Mouse (Mus musculus) hindlimb bud, embryonic 11.5 days (tissue): ENCODE measurements around the gene Mansc4.

ENCODE experiments used
- DNase-seq: peaks from one replicate; pipeline ENCODE4 v3.0.0-alpha.2; 2012; ENCODE audit warnings: low read depth, low spot score; ENCODE audit errors: extremely low spot score

The Mansc4 gene

GRCm38 (mm10) chr6:147085398-147086040 is 1.3 kb downstream of the Mansc4 start:
- DNase-seq = no peak

- no peak for DNase-seq
Observed at GRCm38 (mm10) chr6:147079919-147080318, 6.9 kb downstream of the Mansc4 start.

DNA sequence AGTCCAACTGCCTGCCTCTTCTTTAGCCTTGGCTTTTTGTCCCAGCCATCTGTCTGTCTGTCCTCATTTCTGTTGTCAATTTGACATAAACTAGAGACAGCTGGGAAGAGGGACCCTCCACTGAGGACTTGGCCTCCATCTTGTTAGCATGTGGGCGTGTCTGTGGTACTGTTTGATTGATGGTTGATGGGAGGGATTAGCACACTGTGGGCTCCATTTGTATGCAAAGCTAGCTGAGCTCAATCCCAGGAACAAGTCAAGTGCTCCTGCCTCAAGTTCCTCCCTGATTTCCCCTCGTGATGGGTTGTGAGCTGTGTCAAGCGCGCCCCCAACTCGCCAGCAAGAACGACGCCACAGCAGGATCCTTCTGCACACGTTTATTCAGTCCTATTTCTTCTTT is 10.0 kb downstream of the Mansc4 start:
- no peak for DNase-seq

DNA sequence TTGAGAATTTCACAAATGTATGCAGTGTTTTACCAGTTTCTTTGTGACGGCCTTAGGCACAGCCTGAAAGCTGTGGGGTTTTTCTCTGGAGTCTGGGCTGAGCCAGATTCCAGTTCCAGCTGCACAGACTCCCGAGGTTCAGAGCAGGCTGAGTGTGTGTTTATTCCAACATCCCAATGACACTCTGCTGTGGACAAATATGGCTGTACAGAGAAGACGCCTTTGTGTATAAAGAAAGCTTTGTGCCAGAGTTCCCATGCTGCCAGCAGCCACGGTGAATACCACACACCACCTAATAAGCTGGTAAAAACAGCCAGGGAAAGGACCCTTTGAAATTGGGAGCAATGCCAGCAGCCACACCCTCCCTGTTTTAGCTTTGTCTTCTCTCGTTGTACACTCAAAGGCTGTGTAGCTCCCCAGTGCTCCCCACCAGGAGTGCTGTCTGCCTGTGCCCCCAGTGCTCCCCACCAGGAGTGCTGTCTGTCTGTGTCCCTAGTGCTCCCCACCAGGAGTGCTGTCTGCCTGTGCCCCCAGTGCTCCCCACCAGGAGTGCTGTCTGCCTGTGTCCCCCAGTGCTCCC is 10.9 kb downstream of the Mansc4 start:
- DNase-seq = no peak

DNA sequence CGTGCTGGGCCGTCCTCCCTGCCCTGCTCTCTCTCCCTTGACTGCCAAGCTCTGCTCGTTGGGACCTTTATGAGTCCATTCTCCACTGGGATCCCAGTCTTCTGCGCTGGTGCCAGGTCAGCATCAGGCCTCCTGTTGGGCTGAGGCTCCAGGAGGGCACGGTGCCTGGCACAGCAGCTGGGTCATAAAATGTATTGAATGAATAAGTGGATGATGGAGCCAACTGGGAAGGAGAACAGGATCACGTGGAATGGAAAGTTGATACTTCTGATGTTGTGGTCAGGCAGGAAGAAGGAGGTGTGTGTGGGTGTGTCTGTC is 21.9 kb downstream of the Mansc4 start:
- DNase-seq = no peak

DNA sequence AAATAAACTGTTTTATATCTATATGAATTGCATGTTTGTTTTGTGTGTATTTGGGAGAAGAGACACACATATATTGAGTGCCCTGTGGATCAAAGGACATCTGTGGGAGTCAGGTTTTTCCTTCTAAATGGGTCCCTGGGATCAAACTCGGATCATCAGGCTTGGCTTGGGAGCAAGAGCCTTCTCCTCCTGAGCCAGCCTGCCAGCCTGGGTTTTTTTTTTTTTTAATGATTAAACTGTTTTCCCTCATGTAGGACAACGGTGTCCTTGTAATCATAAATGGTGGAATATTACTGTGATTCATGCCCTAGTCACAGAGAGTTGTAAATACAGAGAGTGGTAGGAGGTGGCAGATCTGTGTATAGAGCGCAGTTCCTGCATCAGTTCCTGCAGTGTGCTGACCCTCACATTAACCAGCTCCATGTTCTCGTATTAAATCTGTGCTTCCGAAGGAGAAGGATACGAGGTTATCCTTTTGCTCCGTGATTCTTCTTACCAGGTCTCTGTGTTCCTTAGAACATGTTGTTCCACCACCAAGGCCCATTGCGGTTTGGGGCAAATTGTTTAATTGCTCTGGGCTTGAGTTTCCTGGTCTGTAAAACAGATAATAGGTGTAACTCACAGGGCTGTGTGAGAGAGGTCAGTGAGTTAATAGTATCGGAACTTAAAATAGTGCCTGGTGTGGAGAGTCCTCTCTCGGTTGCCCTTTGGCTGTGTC is 22.4 kb downstream of the Mansc4 start:
- DNase-seq = no peak

GRCm38 (mm10) chr6:147062694-147063093 is 24.1 kb downstream of the Mansc4 start:
- DNase-seq = no peak

DNA sequence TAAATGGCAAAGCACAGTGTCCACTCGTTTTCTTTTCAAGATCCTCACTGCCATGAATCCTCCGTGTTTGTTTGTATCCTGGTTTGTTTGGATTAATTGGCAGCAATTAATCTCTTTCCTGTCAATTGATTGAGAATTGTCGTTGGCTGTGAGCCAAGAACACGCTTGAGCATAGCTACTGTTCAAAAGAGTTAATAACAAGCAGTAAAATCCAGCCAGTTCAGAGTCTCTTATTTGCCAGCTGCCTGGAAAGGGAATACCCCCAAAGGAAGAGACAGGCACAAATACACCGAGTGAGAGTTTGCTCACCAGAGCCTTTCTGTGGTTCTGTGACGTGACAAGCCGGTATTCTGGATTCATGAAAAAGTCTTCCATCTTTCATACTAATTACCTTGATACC is 24.8 kb downstream of the Mansc4 start:
- DNase-seq = no peak

DNA sequence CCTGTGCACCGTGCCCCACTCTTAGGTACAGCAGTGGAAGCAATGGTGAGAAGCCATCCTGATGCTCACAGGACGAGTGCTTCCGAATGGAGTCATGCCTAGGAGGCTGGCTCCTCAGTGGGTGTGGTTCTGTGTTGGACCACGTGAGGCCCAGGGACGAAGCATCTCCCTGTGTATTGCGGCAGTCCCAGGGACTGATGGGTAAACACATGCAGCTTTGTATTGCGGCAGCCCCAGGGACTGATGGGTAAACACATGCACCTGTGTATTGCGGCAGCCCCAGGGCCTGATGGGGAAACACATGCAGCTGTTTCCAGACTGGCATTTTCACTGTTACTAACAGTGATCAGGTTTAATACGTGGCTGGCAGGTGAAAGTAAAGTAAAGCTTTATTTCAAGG is 25.2 kb downstream of the Mansc4 start:
- no peak for DNase-seq

GRCm38 (mm10) chr6:147059326-147059725 is 27.5 kb downstream of the Mansc4 start:
- no peak for DNase-seq

DNA sequence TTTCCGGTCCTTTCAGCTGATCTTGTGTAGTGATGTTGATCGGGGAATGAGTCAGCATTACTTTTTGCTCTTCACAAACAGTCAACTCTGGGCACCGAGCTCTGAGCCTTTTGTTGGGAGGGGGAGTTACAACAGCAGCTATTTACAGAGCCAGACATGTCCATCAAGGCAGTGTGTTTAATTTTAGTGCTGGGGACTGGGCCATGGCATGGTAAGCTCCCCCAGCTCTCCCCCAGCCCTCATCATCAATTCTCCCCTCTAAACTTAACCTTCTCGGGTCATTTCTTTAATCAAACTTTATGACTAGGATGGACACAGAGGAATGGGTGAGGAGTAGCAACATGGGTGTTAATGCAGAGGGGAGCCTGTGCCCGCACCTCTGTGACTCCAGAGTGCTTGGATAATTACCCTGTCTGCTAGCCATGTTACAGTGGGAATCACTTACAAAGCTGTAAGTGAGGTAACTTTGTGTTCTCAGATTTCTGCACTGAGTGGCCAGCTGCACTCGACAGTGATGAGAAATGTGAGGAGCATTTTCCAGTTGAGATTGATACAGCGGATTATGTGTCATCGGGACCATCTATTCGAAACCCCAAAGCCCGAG is 31.4 kb downstream of the Mansc4 start:
- no peak for DNase-seq

- no peak for DNase-seq
Observed at GRCm38 (mm10) chr6:147053785-147054646, 32.8 kb downstream of the Mansc4 start.

DNA sequence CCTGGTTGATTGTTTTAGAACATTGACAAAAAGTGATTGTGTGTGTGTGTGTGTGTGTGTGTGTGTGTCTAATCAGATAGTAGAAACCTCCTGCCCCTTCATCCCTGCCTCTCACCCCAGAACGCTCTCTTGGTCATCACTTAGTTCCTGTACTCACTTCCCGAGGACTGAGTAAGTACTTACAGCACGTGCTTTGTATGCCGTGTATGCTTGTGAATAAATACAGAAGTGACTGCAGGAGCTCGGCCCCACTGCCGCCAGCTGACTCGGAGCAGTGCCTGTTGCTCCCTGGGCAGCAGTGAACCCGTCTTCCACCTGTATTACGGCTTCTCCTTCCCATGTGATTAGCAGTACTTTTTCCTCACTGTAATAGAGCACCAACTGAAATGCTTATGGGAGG is 34.4 kb downstream of the Mansc4 start:
- no peak for DNase-seq

GRCm38 (mm10) chr6:147051666-147052065 is 35.2 kb downstream of the Mansc4 start:
- no peak for DNase-seq

DNA sequence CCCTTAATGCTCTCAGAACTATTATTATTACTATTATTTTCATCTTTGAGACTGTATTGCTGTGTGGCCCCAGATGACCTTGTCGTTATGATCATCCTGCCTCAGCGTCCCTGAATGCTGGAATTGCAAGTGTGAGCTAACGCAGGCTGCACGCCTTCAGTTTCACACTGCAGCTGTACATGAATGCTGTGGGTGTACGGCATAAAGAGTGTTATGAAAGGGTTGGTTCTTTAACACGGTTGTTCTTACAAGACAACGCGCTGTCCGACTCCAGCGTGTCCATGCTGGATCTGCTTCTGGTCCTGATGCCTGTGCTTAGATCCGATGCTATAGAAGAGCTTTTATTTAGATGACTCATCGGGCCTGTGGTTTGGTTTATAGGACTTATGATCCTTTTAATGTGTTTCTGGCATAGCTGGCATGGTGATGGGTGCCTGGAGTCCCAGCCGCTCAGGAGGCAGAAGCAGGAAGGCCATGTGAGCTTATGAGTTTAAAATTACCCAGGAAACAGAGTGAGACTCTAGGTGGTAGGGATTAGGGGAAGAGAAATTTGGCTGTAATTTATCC is 37.5 kb downstream of the Mansc4 start:
- no peak for DNase-seq

GRCm38 (mm10) chr6:147043633-147044032 is 43.2 kb downstream of the Mansc4 start:
- no peak for DNase-seq

- peak; percentile 69 for DNase-seq
Observed at GRCm38 (mm10) chr6:147042291-147043290, 44.2 kb downstream of the Mansc4 start, which contains the start of gene Mrps35. Gene Mrps35, plus strand, starts transcription at chr6:147042764.

DNA sequence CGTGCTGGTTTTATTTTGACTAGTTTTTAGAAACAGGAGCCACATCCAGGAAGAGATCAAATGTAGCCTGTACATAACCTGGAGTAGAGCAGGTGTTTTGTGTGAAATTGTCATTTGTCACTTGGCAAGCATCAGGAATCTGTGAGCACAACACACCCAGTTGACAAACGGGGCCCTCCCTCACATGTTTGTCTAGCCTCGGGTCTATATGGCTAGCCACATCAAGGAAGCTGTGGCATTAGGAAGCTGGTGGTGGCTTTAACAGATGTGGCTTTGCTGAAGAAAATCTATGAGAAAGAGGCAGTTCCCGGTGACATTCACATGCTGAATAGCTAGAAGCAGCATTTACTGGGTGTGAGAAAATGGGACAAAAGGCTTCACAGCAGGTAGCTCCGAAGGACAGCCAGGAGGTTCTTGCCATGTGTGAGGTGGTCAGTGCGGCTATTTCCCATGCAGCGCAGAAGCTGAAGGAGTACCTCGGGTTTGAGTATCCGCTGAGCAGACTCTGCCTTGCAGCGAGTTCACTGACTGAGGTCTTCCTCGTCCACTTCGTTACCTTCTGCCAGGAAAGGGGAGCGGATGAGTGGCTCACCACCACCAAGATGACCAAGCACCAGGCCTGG is 54.4 kb downstream of the Mansc4 start, which contains the start of gene Rep15:
Rep15 (plus strand) TSS at position 282 of the 623 bp plus-strand sequence.
- DNase-seq = no peak
